Mouse (Mus musculus) ES-E14 (cell line): ENCODE results near the gene Ret. TPM values are rescaled to one million over a fixed set of nuclear protein-coding genes. Genes with fewer than 3 reads are reported as not detected.

Experiments
- DNase-seq: peaks from one replicate; pipeline ENCODE4 v3.0.0-alpha.2; 2013; ENCODE audit warnings: low read depth, low spot score
- H3K27ac ChIP-seq: 2 replicates; pipeline ENCODE4 v1.5.1; 2012; ENCODE audit warnings: low read depth, mild to moderate bottlenecking, low read length, moderate library complexity, mixed read lengths; ENCODE audit not compliant: poor library complexity, insufficient read depth, severe bottlenecking
- H3K36me3 ChIP-seq: 2 replicates; pipeline ENCODE4 v1.6.1; 2012; ENCODE audit warnings: mild to moderate bottlenecking, low read length, moderate library complexity, mixed read lengths; ENCODE audit not compliant: control insufficient read depth, poor library complexity, insufficient read depth, severe bottlenecking
- H3K4me1 ChIP-seq, 2 experiments: fragments of 150-350 bp in 1 of 2; sonication (generic) in 1 of 2; 2 replicates each; pipeline ENCODE4 v1.6.1; 2012; ENCODE audit warnings: low read length in 2 of 2, mild to moderate bottlenecking in 1 of 2, mixed read lengths in 1 of 2; ENCODE audit not compliant: control insufficient read depth in 2 of 2, insufficient read depth in 2 of 2, poor library complexity in 1 of 2
- H3K4me3 ChIP-seq, 2 experiments: fragments of 150-350 bp in 1 of 2; sonication (generic) in 1 of 2; 2 replicates each; pipeline ENCODE4 v1.5.1; 2012; ENCODE audit warnings: low read length in 2 of 2, low read depth in 1 of 2, mild to moderate bottlenecking in 1 of 2, mixed read lengths in 1 of 2; ENCODE audit not compliant: insufficient read depth in 1 of 2, poor library complexity in 1 of 2, severe bottlenecking in 1 of 2
- H3K9ac ChIP-seq: 2 replicates; pipeline ENCODE4 v1.6.1; 2012; ENCODE audit warnings: low read depth, mild to moderate bottlenecking, low read length, mixed read lengths; ENCODE audit not compliant: poor library complexity, insufficient read depth, severe bottlenecking
- H3K9me3 ChIP-seq: fragments of 150-350 bp; sonication (generic); 2 replicates; pipeline ENCODE4 v1.6.1; 2012; ENCODE audit warnings: low read depth, mild to moderate bottlenecking, low read length; ENCODE audit not compliant: control insufficient read depth, insufficient read depth
- CHD2 ChIP-seq: IDR thresholded peaks from 2 replicates; pipeline ENCODE4 v1.6.1; 2014; ENCODE audit warnings: mild to moderate bottlenecking, low read depth, low read length, inconsistent platforms
- HCFC1 ChIP-seq: IDR thresholded peaks from 2 replicates; pipeline ENCODE4 v1.6.1; 2012; ENCODE audit warnings: low read length, inconsistent platforms, borderline replicate concordance; ENCODE audit not compliant: insufficient read depth
- MAFK ChIP-seq: IDR thresholded peaks from 2 replicates; pipeline ENCODE4 v1.6.1; 2014; ENCODE audit warnings: mild to moderate bottlenecking, low read depth, low read length, inconsistent platforms; ENCODE audit not compliant: insufficient read depth
- ZC3H11A ChIP-seq: IDR thresholded peaks from 2 replicates; pipeline ENCODE4 v1.6.1; 2012; ENCODE audit warnings: low read depth, mild to moderate bottlenecking, inconsistent platforms, low read length, borderline replicate concordance
- ZNF384 ChIP-seq: IDR thresholded peaks from 2 replicates; pipeline ENCODE4 v1.6.1; 2012; ENCODE audit warnings: low read depth, low read length, inconsistent platforms
- in situ Hi-C, 2 experiments: fragments of 600-800 bp; cut with MboI; formaldehyde crosslinking; loops; one replicate each; pipeline ENCODE4 v1.15.1; 2025; ENCODE audit warnings: low sequenced_read_pairs in 2 of 2, inconsistent platforms in 1 of 2; ENCODE audit not compliant: unreplicated experiment in 2 of 2
- total RNA-seq: library from RNA; depleted of rRNA; stranded (reverse); fragments of 300-350 nt; gene quantifications from 2 replicates; pipeline ENCODE4 v1.2.3, GENCODE M21; 2012

Ret gene
- total RNA-seq, 1 experiment = 1.4 TPM

GRCm38 (mm10) chr6:118173975-118174328 is 23.6 kb downstream of the Ret start:
- Histone ChIP-seq H3K27ac (no peak overlapping the region), H3K4me1 (no peaks in the 10 kb centered on the region), H3K9me3 (no peaks in the 10 kb centered on the region), H3K36me3 (no peaks in the 10 kb centered on the region), H3K9ac (no peak overlapping the region), H3K4me3 (no peak overlapping the region)
- no peak for DNase-seq
- in situ Hi-C loops = no loop called here
- TF ChIP-seq MAFK (no peak), HCFC1 (no peak), ZNF384 (no peak), CHD2 (no peak), ZC3H11A (no peak)

GRCm38 (mm10) chr6:118173251-118173974 is 24.1 kb downstream of the Ret start:
- TF ChIP-seq CHD2 (no peak), HCFC1 (no peak), ZC3H11A (no peak), MAFK (no peak), ZNF384 (no peak)
- DNase-seq = no peak
- Histone ChIP-seq H3K36me3 (no peaks in the 10 kb centered on the region), H3K9me3 (no peaks in the 10 kb centered on the region), H3K9ac (no peak overlapping the region), H3K4me1 (no peaks in the 10 kb centered on the region), H3K4me3 (0 out of 4 replicates have a peak overlapping the region, but pooled peaks of 1 of the 2 experiments have one; percentile 35), H3K27ac (no peak overlapping the region)
- in situ Hi-C loops = no loop called here

GRCm38 (mm10) chr6:118171386-118171785 is 26.1 kb downstream of the Ret start:
- H3K9ac ChIP-seq = no peak overlapping the region
- no peaks in the 10 kb centered on the region for H3K4me1 ChIP-seq
- no peak overlapping the region for H3K27ac ChIP-seq
- H3K4me3 ChIP-seq = no peak overlapping the region
- no peaks in the 10 kb centered on the region for H3K36me3 ChIP-seq
- H3K9me3 ChIP-seq = no peaks in the 10 kb centered on the region
- no peak for TF ChIP-seq CHD2
- no peak for TF ChIP-seq MAFK
- TF ChIP-seq ZNF384 = no peak
- no peak for TF ChIP-seq HCFC1
- TF ChIP-seq ZC3H11A = no peak
- DNase-seq = no peak
- in situ Hi-C loops = no loop called here

GRCm38 (mm10) chr6:118168106-118168505 is 29.4 kb downstream of the Ret start:
- TF ChIP-seq MAFK = no peak
- TF ChIP-seq ZNF384 = no peak
- no peak for TF ChIP-seq HCFC1
- no peak for TF ChIP-seq CHD2
- TF ChIP-seq ZC3H11A = no peak
- no peak for DNase-seq
- no peaks in the 10 kb centered on the region for H3K9me3 ChIP-seq
- no peak overlapping the region for H3K27ac ChIP-seq
- H3K4me3 ChIP-seq = no peak overlapping the region
- no peaks in the 10 kb centered on the region for H3K36me3 ChIP-seq
- H3K9ac ChIP-seq = no peak overlapping the region
- no peaks in the 10 kb centered on the region for H3K4me1 ChIP-seq
- in situ Hi-C loops = no loop called here
